Mouse (Mus musculus) myocyte (in vitro differentiated cells): ENCODE measurements around the gene Fam184b.

ENCODE experiments used
- CEBPB ChIP-seq: IDR thresholded peaks from 2 replicates; pipeline ENCODE4 v1.6.1; 2011; ENCODE audit warnings: mild to moderate bottlenecking, moderate library complexity; ENCODE audit not compliant: poor library complexity, insufficient read depth, severe bottlenecking
- E2F4 ChIP-seq: IDR thresholded peaks from one replicate; pipeline ENCODE4 v1.6.1; 2011; ENCODE audit warnings: mild to moderate bottlenecking, control low read depth, moderate library complexity; ENCODE audit not compliant: insufficient read depth
- MAX ChIP-seq: IDR thresholded peaks from one replicate; pipeline ENCODE4 v1.6.1; 2011; ENCODE audit warnings: low read depth, mild to moderate bottlenecking, control low read depth
- MYOD1 ChIP-seq, 3 experiments: IDR thresholded peaks; one replicate each; pipeline ENCODE4 v1.6.1; 2011; ENCODE audit warnings: control low read depth in 2 of 3, low read depth in 2 of 3, mild to moderate bottlenecking in 2 of 3, moderate library complexity in 1 of 3; ENCODE audit not compliant: insufficient read length in 2 of 3, control insufficient read depth in 1 of 3
- MYOG ChIP-seq, 3 experiments: IDR thresholded peaks; one replicate each; pipeline ENCODE4 v1.6.1; 2011; ENCODE audit warnings: control low read depth in 2 of 3, low read depth in 2 of 3, mild to moderate bottlenecking in 2 of 3; ENCODE audit not compliant: insufficient read length in 2 of 3, control insufficient read depth in 1 of 3, insufficient read depth in 1 of 3
- POLR2A ChIP-seq: IDR thresholded peaks from one replicate; pipeline ENCODE4 v1.6.1; 2011; ENCODE audit warnings: low read depth, mild to moderate bottlenecking, control low read depth, moderate library complexity; ENCODE audit not compliant: insufficient read length
- POLR2AphosphoS2 ChIP-seq: IDR thresholded peaks from one replicate; pipeline ENCODE4 v1.6.1; 2011; ENCODE audit warnings: low read depth, control low read depth; ENCODE audit not compliant: insufficient read length
- REST ChIP-seq: IDR thresholded peaks from one replicate; pipeline ENCODE4 v1.6.1; 2011; ENCODE audit warnings: mild to moderate bottlenecking, control low read depth, moderate library complexity; ENCODE audit not compliant: insufficient read depth, insufficient read length
- TCF12 ChIP-seq: IDR thresholded peaks from one replicate; pipeline ENCODE4 v1.6.1; 2011; ENCODE audit warnings: mild to moderate bottlenecking, control low read depth; ENCODE audit not compliant: poor library complexity, insufficient read depth, severe bottlenecking
- USF1 ChIP-seq: IDR thresholded peaks from one replicate; pipeline ENCODE4 v1.6.1; 2011; ENCODE audit warnings: low read depth, mild to moderate bottlenecking, control low read depth, moderate library complexity

- TF ChIP-seq REST = no peak
- no peak for TF ChIP-seq POLR2A
- TF ChIP-seq MAX = no peak
- no peak for TF ChIP-seq E2F4
- no peak for TF ChIP-seq USF1
- no peak for TF ChIP-seq POLR2AphosphoS2
- no peak for TF ChIP-seq MYOD1 (IDR thresholded peaks at IDR 0.05; ENCODE audit: control insufficient read depth in 1 of 3, insufficient read length in 2 of 3, low read depth in 2 of 3)
- TF ChIP-seq TCF12 = no peak
- TF ChIP-seq CEBPB = no peak
- no peak for TF ChIP-seq MYOG (IDR thresholded peaks at IDR 0.05; ENCODE audit: control insufficient read depth in 1 of 3, insufficient read depth in 1 of 3, insufficient read length in 2 of 3, low read depth in 2 of 3)
These were observed 11.6 kb downstream of the Fam184b start for GRCm38 (mm10) chr5:45627771-45628170.
